Mouse (Mus musculus): ENCODE data around the gene Traf1. TPM values are rescaled to one million over a fixed set of nuclear protein-coding genes. Genes with fewer than 3 reads are reported as not detected.

Traf1 gene
- 1 to 10 TPM; 2.6 to 2.8 TPM for total RNA-seq (2021)
- long read RNA-seq, experiment 1, partial matches to known transcripts, result 1 of 3 reads
- long read RNA-seq, experiment 1, other reads (novel, unspliced or antisense), result 2 of 3 reads
- long read RNA-seq, experiment 2, partial matches to known transcripts, result 0 of 6 reads
- long read RNA-seq, experiment 2, other reads (novel, unspliced or antisense), result 5 of 6 reads

GRCm38 (mm10) chr2:34961481-34962036 lies at the start of gene Traf1:
TSS of gene Traf1 (minus strand) at chr2:34961772.
- DNase-seq (ENCODE audit: low spot score in 2 of 2), result peak; percentile 48 to 49

GRCm38 (mm10) chr2:34998956-34999355 lies 37.4 kb upstream of the Traf1 start:
- no peak for DNase-seq (ENCODE audit: low spot score in 2 of 2)

GRCm38 (mm10) chr2:34996506-34996905 lies 34.9 kb upstream of the Traf1 start:
- no peak for DNase-seq (ENCODE audit: low spot score in 2 of 2)

- no peak for DNase-seq (ENCODE audit: low spot score in 2 of 2)
Measured at GRCm38 (mm10) chr2:34993696-34994356, 32.3 kb upstream of the Traf1 start.

- no peak for DNase-seq (ENCODE audit: low spot score in 2 of 2)
Measured at GRCm38 (mm10) chr2:34992729-34993695, 31.4 kb upstream of the Traf1 start.

- no peak for DNase-seq (ENCODE audit: low spot score in 2 of 2)
Measured at GRCm38 (mm10) chr2:34991966-34992365, 30.4 kb upstream of the Traf1 start.

GRCm38 (mm10) chr2:34989749-34990148 lies 28.2 kb upstream of the Traf1 start:
- no peak for DNase-seq (ENCODE audit: low spot score in 2 of 2)

GRCm38 (mm10) chr2:34987595-34987994 lies 26.0 kb upstream of the Traf1 start:
- no peak for DNase-seq (ENCODE audit: low spot score in 2 of 2)

GRCm38 (mm10) chr2:34984885-34985284 lies 23.3 kb upstream of the Traf1 start:
- DNase-seq (ENCODE audit: low spot score in 2 of 2), result no peak

- no peak for DNase-seq (ENCODE audit: low spot score in 2 of 2)
Measured at GRCm38 (mm10) chr2:34982906-34983698, 21.5 kb upstream of the Traf1 start.

- DNase-seq (ENCODE audit: low spot score in 2 of 2), result no peak
Measured at GRCm38 (mm10) chr2:34982096-34982724, 20.6 kb upstream of the Traf1 start.

- no peak for DNase-seq (ENCODE audit: low spot score in 2 of 2)
Measured at GRCm38 (mm10) chr2:34979459-34980011, 18.0 kb upstream of the Traf1 start.

- no peak for DNase-seq (ENCODE audit: low spot score in 2 of 2)
Measured at GRCm38 (mm10) chr2:34978226-34978625, 16.7 kb upstream of the Traf1 start.

- DNase-seq (ENCODE audit: low spot score in 2 of 2), result no peak
Measured at GRCm38 (mm10) chr2:34976945-34977658, 15.5 kb upstream of the Traf1 start.

GRCm38 (mm10) chr2:34976447-34976846 lies 14.9 kb upstream of the Traf1 start:
- DNase-seq (ENCODE audit: low spot score in 2 of 2), result no peak

- DNase-seq (ENCODE audit: low spot score in 2 of 2), result no peak
Measured at GRCm38 (mm10) chr2:34973087-34973486, 11.5 kb upstream of the Traf1 start.

- no peak for DNase-seq (ENCODE audit: low spot score in 2 of 2)
Measured at GRCm38 (mm10) chr2:34971080-34971888, 9.7 kb upstream of the Traf1 start.

GRCm38 (mm10) chr2:34970092-34970750 lies 8.6 kb upstream of the Traf1 start:
- DNase-seq (ENCODE audit: low spot score in 2 of 2), result peak; percentile 78 to 89
